Mouse (Mus musculus): ENCODE data around the gene Ipo13. TPM values are rescaled to one million over a fixed set of nuclear protein-coding genes. Genes with fewer than 3 reads are reported as not detected.
A peak's percentile ranks its signal among the peaks of the same experiment; 100 is the strongest.

The Ipo13 gene
- 41.7 and 47.4 TPM in 2 replicates for polyA plus RNA-seq (2012; rRNA removed)

DNA sequence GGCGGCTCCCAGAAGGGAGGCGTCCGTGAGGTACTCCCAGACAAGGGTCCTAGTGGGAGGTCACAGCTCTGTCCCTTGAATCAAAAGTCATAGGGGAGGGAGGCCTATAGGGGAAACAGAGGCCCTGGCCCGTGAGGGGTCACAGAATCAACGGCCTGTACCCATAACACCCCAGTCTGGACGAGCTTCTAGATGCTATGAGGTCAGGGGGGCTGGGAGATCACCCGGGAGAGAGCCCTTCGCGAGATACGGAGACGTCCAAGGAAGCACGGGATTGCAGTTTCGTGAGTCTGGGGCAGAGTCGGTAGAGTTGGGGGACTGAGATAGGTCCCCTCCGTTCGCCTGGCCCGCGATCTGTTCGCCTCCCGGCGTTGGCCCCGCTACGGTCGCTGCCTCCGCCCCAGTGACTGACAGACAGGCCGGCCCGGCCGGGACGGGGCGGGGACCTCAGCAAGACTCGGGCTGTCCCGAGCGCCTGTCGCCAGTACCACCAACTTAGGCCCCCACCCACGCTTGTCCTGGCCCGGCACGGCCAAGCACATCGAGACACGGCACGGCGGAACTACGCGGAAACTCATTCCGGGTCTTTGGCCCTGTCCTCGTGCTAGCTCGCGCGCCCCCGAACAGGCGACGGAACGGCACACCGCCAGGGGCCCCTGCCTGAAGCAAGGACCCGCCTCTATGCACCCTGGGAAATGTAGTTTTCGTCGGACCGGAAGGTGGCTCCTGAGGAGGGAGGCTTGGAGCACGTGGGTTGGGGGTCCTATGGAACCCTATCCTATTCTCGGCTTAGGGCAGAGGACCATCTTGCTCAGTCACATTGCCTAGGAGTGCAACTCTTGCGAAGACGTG, at the start of gene Ipo13:
TSS of gene Ipo13 (minus strand) at position 409 of the 852 bp plus-strand sequence.
- H3K36me3 ChIP-seq (ENCODE audit: control insufficient read depth, insufficient read depth, low read length), result peaks cover 6% of the 10 kb centered on the region
- peak; percentile 86 to 94 for DNase-seq (ENCODE audit: low read depth in 1 of 2, low spot score in 2 of 2)
- H3K27ac ChIP-seq (ENCODE audit: insufficient read depth, low read length), result peak within 1 kb of the TSS; percentile 92
- under 1% methylated on average over 61 of the region's 61 CpGs for WGBS
- TF ChIP-seq POLR2A (IDR thresholded peaks at IDR 0.05; ENCODE audit: low read depth, low read length), result peak; percentile 68
- no peak for TF ChIP-seq CTCF (IDR thresholded peaks at IDR 0.05; ENCODE audit: extremely low read depth, insufficient read depth, insufficient read length, insufficient replicate concordance)
- peaks cover 9% of the 10 kb centered on the region for H3K4me1 ChIP-seq (ENCODE audit: control insufficient read depth, insufficient read depth, insufficient read length)
- H3K27me3 ChIP-seq (ENCODE audit: control insufficient read depth, insufficient read depth, low read length), result no peaks in the 10 kb centered on the region
- peak within 1 kb of the TSS; percentile 86 for H3K4me3 ChIP-seq (ENCODE audit: extremely low read depth, insufficient read depth, insufficient read length)

DNA sequence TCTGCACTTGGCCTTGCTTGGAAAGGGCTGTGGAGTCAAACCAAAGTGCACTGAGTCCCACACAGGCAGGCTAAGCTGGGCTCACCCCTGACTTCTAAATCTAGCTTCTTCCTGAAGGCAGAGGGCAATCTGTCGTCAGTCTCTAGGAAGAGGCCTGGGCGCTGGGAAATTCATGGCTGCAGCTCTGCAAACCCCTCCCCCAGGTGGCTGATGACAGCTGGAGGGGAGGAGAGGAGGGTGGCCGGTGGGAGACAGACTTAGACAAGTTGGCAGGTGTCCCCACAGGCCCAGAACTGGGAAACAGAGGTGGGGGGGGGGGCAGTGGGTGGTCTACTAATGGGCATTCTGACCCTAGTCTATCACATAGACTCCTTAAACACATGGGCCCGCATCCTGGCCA, 42.7 kb upstream of the Ipo13 start:
- Histone ChIP-seq H3K36me3 (ENCODE audit: control insufficient read depth, insufficient read depth, low read length) (peaks cover 1% of the 10 kb centered on the region), H3K4me1 (ENCODE audit: control insufficient read depth, insufficient read depth, insufficient read length) (no peaks in the 10 kb centered on the region)

DNA sequence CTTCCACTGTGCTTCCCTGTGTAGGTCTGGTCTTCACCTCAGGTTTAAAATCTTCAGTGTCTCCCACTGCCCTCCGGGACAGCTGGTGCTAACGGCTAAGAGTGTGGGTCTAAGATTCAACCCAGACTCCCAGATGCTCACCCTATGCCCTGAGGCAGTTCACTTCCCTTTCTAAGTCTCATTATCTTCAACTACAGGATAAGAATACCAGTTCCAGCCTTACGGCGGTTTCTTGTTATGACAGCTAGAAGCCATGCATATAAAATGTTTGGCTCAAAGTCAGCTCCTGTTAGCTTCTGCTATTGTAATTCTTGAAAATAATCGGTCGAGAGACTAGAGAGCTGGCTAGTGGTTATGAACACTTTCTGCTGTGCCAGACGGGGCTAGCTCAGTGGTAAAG, 32.7 kb upstream of the Ipo13 start:
- Histone ChIP-seq H3K36me3 (ENCODE audit: control insufficient read depth, insufficient read depth, low read length) (no peaks in the 10 kb centered on the region), H3K27ac (ENCODE audit: insufficient read depth, low read length) (no peak overlapping the region), H3K4me3 (ENCODE audit: extremely low read depth, insufficient read depth, insufficient read length) (no peak overlapping the region), H3K27me3 (ENCODE audit: control insufficient read depth, insufficient read depth, low read length) (no peaks in the 10 kb centered on the region), H3K4me1 (ENCODE audit: control insufficient read depth, insufficient read depth, insufficient read length) (no peaks in the 10 kb centered on the region)
- 89% methylated on average over 7 of the region's 7 CpGs for WGBS
- DNase-seq (ENCODE audit: low read depth in 1 of 2, low spot score in 2 of 2), result no peak
- TF ChIP-seq CTCF (IDR thresholded peaks at IDR 0.05; ENCODE audit: extremely low read depth, insufficient read depth, insufficient read length, insufficient replicate concordance) (no peak), POLR2A (IDR thresholded peaks at IDR 0.05; ENCODE audit: low read depth, low read length) (no peak)

More for the DNA sequence above, 42.7 kb upstream of the Ipo13 start:
- no peak overlapping the region for H3K4me3 ChIP-seq (ENCODE audit: extremely low read depth, insufficient read depth, insufficient read length)
- 88% methylated on average over 4 of the region's 4 CpGs for WGBS
- H3K27ac ChIP-seq (ENCODE audit: insufficient read depth, low read length), result no peak overlapping the region
- no peaks in the 10 kb centered on the region for H3K27me3 ChIP-seq (ENCODE audit: control insufficient read depth, insufficient read depth, low read length)
- DNase-seq (ENCODE audit: low read depth in 1 of 2, low spot score in 2 of 2), result no peak
- no peak for TF ChIP-seq CTCF (IDR thresholded peaks at IDR 0.05; ENCODE audit: extremely low read depth, insufficient read depth, insufficient read length, insufficient replicate concordance)

DNA sequence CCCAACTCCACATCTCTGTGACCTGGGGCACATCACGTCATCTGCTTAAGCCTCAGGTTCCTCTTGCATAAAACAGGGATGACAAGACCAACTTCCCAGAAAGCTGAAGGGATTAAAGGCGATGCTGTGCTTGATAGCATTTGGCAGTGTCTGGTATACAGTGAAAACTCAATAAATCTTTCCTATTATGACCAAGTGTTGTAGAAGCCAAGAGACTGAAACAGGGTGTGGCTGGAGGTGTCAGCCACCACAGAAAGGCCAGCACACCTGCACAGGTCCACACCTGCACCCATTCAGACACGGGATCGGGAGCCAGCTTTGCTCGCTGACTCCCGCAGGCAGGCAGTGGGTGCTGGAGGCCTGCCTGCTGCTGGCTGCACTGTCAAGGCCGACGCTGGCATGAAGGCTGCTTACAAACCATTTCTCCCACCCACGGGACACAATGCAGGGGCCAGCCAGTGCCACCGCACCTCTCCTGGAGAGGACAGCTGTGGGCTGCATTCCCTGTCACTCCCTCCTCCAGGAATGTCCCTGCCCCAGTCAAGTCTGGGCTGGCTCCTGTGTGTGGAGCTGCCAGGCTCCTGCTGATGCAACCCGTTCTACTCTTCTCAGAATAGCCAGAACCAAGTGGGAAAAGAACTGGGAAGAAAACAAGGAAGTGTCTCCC, 32.0 kb upstream of the Ipo13 start:
- no peaks in the 10 kb centered on the region for H3K36me3 ChIP-seq (ENCODE audit: control insufficient read depth, insufficient read depth, low read length)
- H3K4me3 ChIP-seq (ENCODE audit: extremely low read depth, insufficient read depth, insufficient read length), result no peak overlapping the region
- TF ChIP-seq CTCF (IDR thresholded peaks at IDR 0.05; ENCODE audit: extremely low read depth, insufficient read depth, insufficient read length, insufficient replicate concordance) (no peak), POLR2A (IDR thresholded peaks at IDR 0.05; ENCODE audit: low read depth, low read length) (no peak)
- DNase-seq (ENCODE audit: low read depth in 1 of 2, low spot score in 2 of 2), result no peak
- no peaks in the 10 kb centered on the region for H3K4me1 ChIP-seq (ENCODE audit: control insufficient read depth, insufficient read depth, insufficient read length)
- H3K27ac ChIP-seq (ENCODE audit: insufficient read depth, low read length), result no peak overlapping the region
- no peaks in the 10 kb centered on the region for H3K27me3 ChIP-seq (ENCODE audit: control insufficient read depth, insufficient read depth, low read length)
- WGBS, result 92% methylated on average over 11 of the region's 11 CpGs

DNA sequence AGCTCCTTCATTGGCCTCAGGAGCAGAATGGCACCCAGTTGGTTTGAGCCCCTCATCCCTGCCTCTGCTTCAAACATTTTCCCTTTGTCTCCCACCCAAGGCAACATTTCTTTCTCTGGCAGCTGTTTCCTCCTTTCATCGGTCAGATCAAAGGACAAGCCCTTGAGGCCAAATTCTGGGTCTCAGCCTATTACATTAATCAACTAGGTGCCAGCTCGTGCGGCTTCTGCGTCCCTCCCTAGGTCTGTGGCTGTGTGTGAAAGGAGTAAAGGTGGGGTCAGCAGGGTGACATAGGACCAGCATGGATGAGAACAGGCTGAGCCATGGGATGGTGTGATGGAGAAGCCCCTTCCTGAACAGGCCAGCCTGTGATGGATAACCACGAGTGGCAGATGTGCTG, 28.5 kb upstream of the Ipo13 start:
- H3K4me1 ChIP-seq (ENCODE audit: control insufficient read depth, insufficient read depth, insufficient read length), result no peaks in the 10 kb centered on the region
- H3K27ac ChIP-seq (ENCODE audit: insufficient read depth, low read length), result no peak overlapping the region
- WGBS, result 89% methylated on average over 5 of the region's 5 CpGs
- no peak overlapping the region for H3K4me3 ChIP-seq (ENCODE audit: extremely low read depth, insufficient read depth, insufficient read length)
- no peaks in the 10 kb centered on the region for H3K27me3 ChIP-seq (ENCODE audit: control insufficient read depth, insufficient read depth, low read length)
- DNase-seq (ENCODE audit: low read depth in 1 of 2, low spot score in 2 of 2), result no peak
- no peak for TF ChIP-seq POLR2A (IDR thresholded peaks at IDR 0.05; ENCODE audit: low read depth, low read length)
- TF ChIP-seq CTCF (IDR thresholded peaks at IDR 0.05; ENCODE audit: extremely low read depth, insufficient read depth, insufficient read length, insufficient replicate concordance), result no peak
- 0 out of 2 replicates have a peak, but pooled peaks cover 1% of the 10 kb centered on the region for H3K36me3 ChIP-seq (ENCODE audit: control insufficient read depth, insufficient read depth, low read length)

DNA sequence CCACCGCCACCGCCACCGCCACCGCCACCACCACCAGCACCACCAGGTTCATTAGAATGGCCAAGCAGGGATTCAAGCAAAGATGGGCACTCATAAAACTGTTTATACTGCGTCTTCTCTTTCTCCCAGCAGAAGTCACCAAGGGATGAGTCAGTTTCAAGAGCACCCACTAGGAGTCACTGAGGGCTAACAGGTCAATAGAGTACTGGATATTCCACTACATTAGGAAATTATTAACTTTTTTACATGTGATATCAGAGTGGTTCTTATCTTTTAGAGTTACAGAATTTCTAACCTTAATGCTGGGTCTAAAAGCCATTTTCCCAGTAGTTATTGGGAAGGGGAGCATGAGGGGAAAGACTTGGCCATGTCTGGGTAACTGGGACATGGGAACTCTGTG, 22.2 kb upstream of the Ipo13 start:
- 98% methylated on average over 5 of the region's 5 CpGs for WGBS
- H3K36me3 ChIP-seq (ENCODE audit: control insufficient read depth, insufficient read depth, low read length), result peaks cover 3% of the 10 kb centered on the region; the same call in 1 of the 2 replicates
- TF ChIP-seq CTCF (IDR thresholded peaks at IDR 0.05; ENCODE audit: extremely low read depth, insufficient read depth, insufficient read length, insufficient replicate concordance) (no peak), POLR2A (IDR thresholded peaks at IDR 0.05; ENCODE audit: low read depth, low read length) (no peak)

More for the DNA sequence above, 22.2 kb upstream of the Ipo13 start:
- Histone ChIP-seq H3K27me3 (ENCODE audit: control insufficient read depth, insufficient read depth, low read length) (no peaks in the 10 kb centered on the region), H3K4me1 (ENCODE audit: control insufficient read depth, insufficient read depth, insufficient read length) (no peaks in the 10 kb centered on the region), H3K27ac (ENCODE audit: insufficient read depth, low read length) (no peak overlapping the region), H3K4me3 (ENCODE audit: extremely low read depth, insufficient read depth, insufficient read length) (no peak overlapping the region)
- no peak for DNase-seq (ENCODE audit: low read depth in 1 of 2, low spot score in 2 of 2)

Measured in spleen, adult 2 months (tissue).